Mouse (Mus musculus): ENCODE measurements around the gene Rpsa. TPM values are rescaled to one million over a fixed set of nuclear protein-coding genes. Genes with fewer than 3 reads are reported as not detected.

Gene Rpsa
- polyA plus RNA-seq (2015; fragmentation: Nextera tagmentation; extraction: Ambion mirVana), result 654 and 675 TPM in 2 replicates

DNA sequence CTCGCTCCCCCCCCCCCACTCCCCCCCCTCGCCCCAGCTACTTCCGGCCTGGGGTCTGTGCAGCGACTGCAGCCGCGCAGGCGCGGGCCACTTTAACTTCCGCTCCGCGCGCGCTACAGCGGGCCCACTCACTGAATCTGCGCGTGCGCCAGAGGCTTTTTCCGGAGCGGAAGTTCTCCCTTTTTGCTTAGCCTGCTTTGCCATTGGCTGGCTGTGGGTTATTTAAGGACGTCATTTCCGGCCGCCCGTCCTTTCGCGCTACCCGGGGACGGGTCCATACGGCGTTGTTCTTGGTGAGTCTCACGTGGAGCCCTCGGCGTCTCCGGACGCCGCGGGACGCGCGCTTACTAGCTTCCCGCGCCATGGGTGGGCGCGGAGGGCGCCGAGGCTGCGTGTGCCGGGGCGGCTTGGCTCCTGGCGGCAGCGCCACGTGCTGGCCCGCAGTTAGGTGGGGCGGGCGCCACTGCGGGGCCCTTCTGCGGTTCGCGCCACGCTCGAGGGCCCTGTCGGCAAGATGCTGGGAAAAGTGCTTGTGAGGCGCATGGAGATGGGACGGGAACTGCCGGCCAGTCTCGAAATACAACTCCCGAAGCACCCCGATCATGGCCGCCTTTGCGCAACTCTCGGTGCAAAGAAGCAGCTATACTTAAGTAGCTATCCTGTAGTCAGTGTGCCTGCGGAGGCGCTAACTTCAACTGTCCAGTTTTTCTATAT lies at the start of gene Rpsa:
TSS of gene Rpsa (plus strand) at position 152 of the 714 bp plus-strand sequence.
- 0 out of 2 replicates have a peak, but pooled peaks cover 2% of the 10 kb centered on the region for H3K4me1 ChIP-seq (replicated peaks; ENCODE audit: control insufficient read depth, insufficient read depth, low read length)
- peak within 1 kb of the TSS; percentile 85 for H3K4me2 ChIP-seq (replicated peaks; ENCODE audit: low read depth)
- TF ChIP-seq CTCF (IDR thresholded peaks at IDR 0.05; ENCODE audit: low read depth), result no peak
- peaks cover 50% of the 10 kb centered on the region for H3K36me3 ChIP-seq (ENCODE audit: control insufficient read depth, insufficient read depth)
- H3K27ac ChIP-seq (ENCODE audit: low read depth, low read length), result peak within 1 kb of the TSS; percentile 88
- H3K9ac ChIP-seq (ENCODE audit: low read depth, low read length), result peak within 1 kb of the TSS; percentile 95
- under 1% methylated on average over 65 of the region's 72 CpGs for WGBS
- no peaks in the 10 kb centered on the region for H3K9me3 ChIP-seq (ENCODE audit: control insufficient read depth)
- peak within 1 kb of the TSS; percentile 89 for H3K4me3 ChIP-seq (ENCODE audit: low read depth, low read length)
- no peaks in the 10 kb centered on the region for H3K27me3 ChIP-seq (replicated peaks; ENCODE audit: control insufficient read depth, insufficient read depth, low read length)
- ATAC-seq, result peak; percentile 98

DNA sequence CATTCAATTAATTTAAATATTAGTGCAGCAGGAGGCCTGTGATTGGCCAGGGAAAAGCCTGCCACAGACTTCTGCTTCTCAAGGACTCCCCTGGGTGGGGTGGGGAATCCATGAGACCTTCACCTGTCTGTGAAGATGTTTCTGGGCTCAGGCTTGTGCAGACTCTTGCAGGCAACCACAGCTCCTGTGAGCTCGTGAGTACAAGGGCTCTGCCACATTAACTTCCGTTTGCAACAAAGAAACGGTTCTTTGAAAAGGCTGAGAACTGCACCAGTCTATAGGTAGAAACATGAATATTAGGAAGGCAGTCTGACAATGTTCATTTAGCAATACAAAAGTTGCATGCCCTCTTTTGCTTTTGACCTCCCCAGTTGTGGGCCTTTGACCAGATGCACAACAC lies 49.2 kb upstream of the Rpsa start:
- H3K9me3 ChIP-seq (ENCODE audit: control insufficient read depth), result 0 out of 2 replicates have a peak, but pooled peaks cover 2% of the 10 kb centered on the region
- H3K4me1 ChIP-seq (replicated peaks; ENCODE audit: control insufficient read depth, insufficient read depth, low read length), result no peaks in the 10 kb centered on the region
- ATAC-seq, result no peak
- H3K27ac ChIP-seq (ENCODE audit: low read depth, low read length), result no peak overlapping the region
- no peaks in the 10 kb centered on the region for H3K27me3 ChIP-seq (replicated peaks; ENCODE audit: control insufficient read depth, insufficient read depth, low read length)
- no peak overlapping the region for H3K9ac ChIP-seq (ENCODE audit: low read depth, low read length)
- no peak overlapping the region for H3K4me2 ChIP-seq (replicated peaks; ENCODE audit: low read depth)
- H3K4me3 ChIP-seq (ENCODE audit: low read depth, low read length), result no peak overlapping the region
- WGBS, result 81% methylated on average over 3 of the region's 3 CpGs
- H3K36me3 ChIP-seq (ENCODE audit: control insufficient read depth, insufficient read depth), result no peaks in the 10 kb centered on the region
- TF ChIP-seq CTCF (IDR thresholded peaks at IDR 0.05; ENCODE audit: low read depth), result no peak

DNA sequence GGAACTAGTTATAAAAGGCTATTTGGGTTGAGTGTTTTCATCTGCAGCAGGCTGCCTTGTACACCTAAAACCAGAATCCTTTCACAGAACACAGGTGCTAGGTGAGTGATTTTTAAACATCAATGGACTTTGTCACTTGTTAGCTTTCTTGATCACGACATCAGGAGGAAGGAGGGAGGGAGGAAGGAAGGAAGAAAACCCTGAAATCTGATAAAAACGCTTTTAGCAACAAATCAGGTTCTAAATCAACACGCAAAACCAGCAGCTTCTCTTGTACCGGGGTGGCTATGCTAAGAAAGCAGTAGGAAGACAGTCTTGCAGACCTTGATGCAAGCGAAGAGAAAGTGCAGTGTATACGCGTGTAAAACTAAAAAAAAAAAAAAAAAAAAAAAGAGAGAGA lies 47.6 kb upstream of the Rpsa start:
- Histone ChIP-seq H3K36me3 (ENCODE audit: control insufficient read depth, insufficient read depth) (no peaks in the 10 kb centered on the region), H3K4me2 (replicated peaks; ENCODE audit: low read depth) (no peak overlapping the region), H3K9me3 (ENCODE audit: control insufficient read depth) (0 out of 2 replicates have a peak, but pooled peaks cover 2% of the 10 kb centered on the region), H3K27ac (ENCODE audit: low read depth, low read length) (no peak overlapping the region), H3K4me1 (replicated peaks; ENCODE audit: control insufficient read depth, insufficient read depth, low read length) (no peaks in the 10 kb centered on the region), H3K9ac (ENCODE audit: low read depth, low read length) (no peak overlapping the region), H3K27me3 (replicated peaks; ENCODE audit: control insufficient read depth, insufficient read depth, low read length) (no peaks in the 10 kb centered on the region), H3K4me3 (ENCODE audit: low read depth, low read length) (no peak overlapping the region)
- ATAC-seq, result no peak
- no peak for TF ChIP-seq CTCF (IDR thresholded peaks at IDR 0.05; ENCODE audit: low read depth)
- WGBS, result 58% methylated on average over 7 of the region's 7 CpGs

DNA sequence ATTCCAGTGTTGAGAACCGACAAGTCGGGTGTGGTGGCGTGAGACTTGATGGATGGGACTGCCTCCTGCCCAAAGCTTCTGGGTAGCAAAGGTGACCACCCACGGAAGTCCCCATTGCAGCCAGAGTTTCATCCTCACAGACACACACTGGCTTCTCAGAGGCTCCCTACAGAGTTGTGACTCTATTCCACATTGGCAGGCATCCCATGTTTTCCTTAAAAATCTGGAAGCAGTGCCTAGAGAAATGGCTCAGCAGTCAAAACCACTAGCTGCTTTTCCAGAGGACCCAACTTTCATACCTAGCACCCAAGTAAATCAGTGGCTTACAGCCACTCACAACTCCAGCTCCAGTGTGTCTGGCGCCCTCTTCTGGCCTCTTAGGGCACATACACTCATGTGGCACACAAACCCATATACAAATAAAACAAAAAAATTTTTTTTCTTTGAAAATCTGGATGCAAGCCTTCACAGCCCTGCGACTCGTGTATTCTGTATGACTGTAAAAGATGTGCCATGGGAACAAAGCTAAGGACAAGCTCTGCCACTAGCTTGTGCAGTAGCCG lies 46.9 kb upstream of the Rpsa start:
- H3K4me3 ChIP-seq (ENCODE audit: low read depth, low read length), result no peak overlapping the region
- no peaks in the 10 kb centered on the region for H3K27me3 ChIP-seq (replicated peaks; ENCODE audit: control insufficient read depth, insufficient read depth, low read length)
- H3K4me1 ChIP-seq (replicated peaks; ENCODE audit: control insufficient read depth, insufficient read depth, low read length), result no peaks in the 10 kb centered on the region
- TF ChIP-seq CTCF (IDR thresholded peaks at IDR 0.05; ENCODE audit: low read depth), result peak; percentile 25; the same call in 1 of the 2 replicates
- no peak for ATAC-seq
- H3K9me3 ChIP-seq (ENCODE audit: control insufficient read depth), result 0 out of 2 replicates have a peak, but pooled peaks cover 2% of the 10 kb centered on the region
- no peak overlapping the region for H3K4me2 ChIP-seq (replicated peaks; ENCODE audit: low read depth)
- no peak overlapping the region for H3K9ac ChIP-seq (ENCODE audit: low read depth, low read length)
- no peaks in the 10 kb centered on the region for H3K36me3 ChIP-seq (ENCODE audit: control insufficient read depth, insufficient read depth)
- H3K27ac ChIP-seq (ENCODE audit: low read depth, low read length), result no peak overlapping the region
- WGBS, result 80% methylated on average over 8 of the region's 8 CpGs

DNA sequence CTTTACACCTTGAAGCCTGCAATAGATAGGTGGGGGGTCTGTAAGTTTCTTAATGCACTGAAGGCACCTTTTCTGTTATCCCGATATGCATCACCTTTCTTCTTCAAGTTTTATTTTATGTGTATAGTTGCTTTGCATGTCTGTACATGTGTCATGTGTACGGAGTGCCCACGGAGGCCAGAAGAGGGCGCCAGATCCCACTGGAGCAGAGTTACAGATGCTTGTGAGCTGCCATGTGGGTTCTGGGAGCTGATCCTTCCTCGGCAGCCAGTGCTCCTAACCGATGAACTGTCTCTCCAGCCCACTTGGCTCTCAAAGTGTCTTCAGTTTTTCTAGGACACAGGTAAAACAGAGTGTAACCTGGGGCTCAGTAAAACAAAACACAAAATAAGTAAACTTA lies 46.2 kb upstream of the Rpsa start:
- 0 out of 2 replicates have a peak, but pooled peaks cover 2% of the 10 kb centered on the region for H3K9me3 ChIP-seq (ENCODE audit: control insufficient read depth)
- peak; percentile 34 for TF ChIP-seq CTCF (IDR thresholded peaks at IDR 0.05; ENCODE audit: low read depth)
- H3K27ac ChIP-seq (ENCODE audit: low read depth, low read length), result no peak overlapping the region
- ATAC-seq, result no peak
- H3K9ac ChIP-seq (ENCODE audit: low read depth, low read length), result no peak overlapping the region
- H3K4me2 ChIP-seq (replicated peaks; ENCODE audit: low read depth), result no peak overlapping the region
- no peak overlapping the region for H3K4me3 ChIP-seq (ENCODE audit: low read depth, low read length)
- no peaks in the 10 kb centered on the region for H3K36me3 ChIP-seq (ENCODE audit: control insufficient read depth, insufficient read depth)
- no peaks in the 10 kb centered on the region for H3K27me3 ChIP-seq (replicated peaks; ENCODE audit: control insufficient read depth, insufficient read depth, low read length)
- H3K4me1 ChIP-seq (replicated peaks; ENCODE audit: control insufficient read depth, insufficient read depth, low read length), result no peaks in the 10 kb centered on the region
- WGBS, result 71% methylated on average over 6 of the region's 6 CpGs

DNA sequence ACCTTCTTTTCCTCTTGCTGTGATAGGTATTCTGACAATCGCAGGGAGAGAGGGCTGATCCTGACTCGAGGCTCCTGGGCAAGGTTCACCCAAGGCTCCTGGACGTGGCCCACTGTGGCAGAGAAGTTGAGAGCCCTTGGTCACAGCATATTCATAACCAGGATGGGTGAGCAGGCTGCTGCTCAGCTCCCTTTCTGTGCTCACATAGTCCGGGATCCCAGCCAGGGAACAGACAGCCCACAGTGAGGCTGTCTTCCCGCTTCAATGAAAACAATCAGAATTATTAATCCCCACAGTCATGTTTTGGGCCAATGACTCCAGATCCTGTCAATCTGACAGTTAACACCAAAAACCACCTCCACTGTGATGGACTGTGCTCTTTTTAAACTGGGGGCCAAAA lies 45.5 kb upstream of the Rpsa start:
- H3K9ac ChIP-seq (ENCODE audit: low read depth, low read length), result no peak overlapping the region
- no peak overlapping the region for H3K4me3 ChIP-seq (ENCODE audit: low read depth, low read length)
- H3K27ac ChIP-seq (ENCODE audit: low read depth, low read length), result no peak overlapping the region
- no peaks in the 10 kb centered on the region for H3K4me1 ChIP-seq (replicated peaks; ENCODE audit: control insufficient read depth, insufficient read depth, low read length)
- 80% methylated on average over 5 of the region's 5 CpGs for WGBS
- H3K27me3 ChIP-seq (replicated peaks; ENCODE audit: control insufficient read depth, insufficient read depth, low read length), result no peaks in the 10 kb centered on the region
- H3K4me2 ChIP-seq (replicated peaks; ENCODE audit: low read depth), result no peak overlapping the region
- no peaks in the 10 kb centered on the region for H3K36me3 ChIP-seq (ENCODE audit: control insufficient read depth, insufficient read depth)
- TF ChIP-seq CTCF (IDR thresholded peaks at IDR 0.05; ENCODE audit: low read depth), result no peak
- no peak for ATAC-seq
- 0 out of 2 replicates have a peak, but pooled peaks cover 2% of the 10 kb centered on the region for H3K9me3 ChIP-seq (ENCODE audit: control insufficient read depth)
